Mouse (Mus musculus) neural tube, embryonic 11.5 days (tissue): ENCODE data around the gene Gpn2. TPM values are rescaled to one million over a fixed set of nuclear protein-coding genes. Genes with fewer than 3 reads are reported as not detected.

ENCODE experiments used
- ATAC-seq: fragments of 200-750 bp; cut with Nextera tagmentation; 2 replicates; pipeline ENCODE4 v1.8.0; 2017; ENCODE audit warnings: moderate number of reproducible peaks, mild to moderate bottlenecking, moderate TSS enrichment, moderate library complexity; ENCODE audit not compliant: insufficient read depth, low FRiP score, low TSS enrichment
- DNase-seq: peaks from one replicate; pipeline ENCODE4 v3.0.0-alpha.2; 2015; ENCODE audit warnings: low spot score
- H3K27ac ChIP-seq: fragments of 300-500 bp; sonication (generic); 2 replicates; pipeline ENCODE4 v1.5.1; 2014; ENCODE audit warnings: low read depth, mild to moderate bottlenecking, low read length
- H3K27me3 ChIP-seq: fragments of 300-500 bp; sonication (generic); 2 replicates; pipeline ENCODE4 v1.6.1; 2014; ENCODE audit warnings: mild to moderate bottlenecking, low read length, mixed read lengths; ENCODE audit not compliant: control insufficient read depth, insufficient read depth
- H3K36me3 ChIP-seq: fragments of 300-500 bp; sonication (generic); 2 replicates; pipeline ENCODE4 v1.6.1; 2014; ENCODE audit warnings: mild to moderate bottlenecking, low read length, moderate library complexity, mixed read lengths; ENCODE audit not compliant: control insufficient read depth, insufficient read depth
- H3K4me1 ChIP-seq: fragments of 300-500 bp; sonication (generic); 2 replicates; pipeline ENCODE4 v1.6.1; 2014; ENCODE audit warnings: low read length, mixed read lengths; ENCODE audit not compliant: control insufficient read depth, insufficient read depth
- H3K4me2 ChIP-seq: fragments of 300-500 bp; sonication (generic); 2 replicates; pipeline ENCODE4 v1.6.1; 2014; ENCODE audit warnings: low read depth, mild to moderate bottlenecking, moderate library complexity
- H3K4me3 ChIP-seq: fragments of 300-500 bp; sonication (generic); 2 replicates; pipeline ENCODE4 v1.5.1; 2014; ENCODE audit warnings: low read depth, low read length
- H3K9ac ChIP-seq: fragments of 300-500 bp; sonication (generic); 2 replicates; pipeline ENCODE4 v1.6.1; 2014; ENCODE audit warnings: mild to moderate bottlenecking, low read length
- H3K9me3 ChIP-seq: fragments of 300-500 bp; sonication (generic); 2 replicates; pipeline ENCODE4 v1.6.1; 2016; ENCODE audit warnings: low read length; ENCODE audit not compliant: control insufficient read depth
- WGBS: fragments of 180-500 bp; shearing (Covaris S2); extraction: QIAGEN DNeasy Blood & Tissue Kit; methylation state at CpG from one replicate; pipeline ENCODE4 v1.1.7; 2014; 5-methylcytosine and 5-hydroxymethylcytosine counted together
- polyA plus RNA-seq: library from polyadenylated mRNA; unstranded; fragments of >200 nt; fragmentation: Nextera tagmentation; extraction: Ambion mirVana; gene quantifications from 2 replicates; pipeline ENCODE4 v1.2.1, GENCODE M21; 2014

The Gpn2 gene
- polyA plus RNA-seq, 1 experiment from 2014 or later: 31.9 TPM

DNA sequence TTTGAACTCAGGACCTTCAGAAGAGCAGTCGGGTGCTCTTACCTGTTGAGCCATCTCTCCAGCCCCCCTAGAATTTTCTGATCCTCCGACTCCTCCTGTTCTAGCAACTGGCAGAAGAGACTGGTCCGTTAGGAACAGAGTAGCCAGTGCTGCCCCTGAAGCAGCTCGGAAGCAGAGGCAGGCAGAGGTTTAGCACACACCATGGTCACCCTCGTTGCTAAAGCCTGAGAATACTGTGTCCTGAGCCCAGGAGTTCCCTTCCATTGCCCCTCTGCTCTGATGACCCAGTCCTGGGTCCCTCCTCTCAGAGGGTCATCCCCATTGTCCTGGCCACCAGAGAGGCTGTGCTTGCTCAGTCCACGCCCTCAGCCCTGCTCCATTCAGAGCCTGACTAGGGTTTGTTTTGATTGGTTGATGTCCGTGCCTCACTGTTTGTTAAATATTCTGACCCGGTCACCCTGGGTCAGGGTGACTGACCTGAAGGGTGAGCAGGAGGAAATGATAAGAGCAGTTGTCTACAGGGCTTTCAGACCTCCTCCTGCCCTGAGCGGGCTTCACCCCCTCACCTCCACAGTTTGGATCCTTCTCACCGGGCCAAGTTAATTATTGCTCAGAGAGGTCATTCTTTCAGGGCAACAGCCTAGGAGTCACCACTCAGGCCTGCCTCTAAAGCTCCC lies 27.0 kb upstream of the Gpn2 start:
- Histone ChIP-seq H3K27ac (no peak overlapping the region), H3K9ac (no peak overlapping the region), H3K36me3 (no peaks in the 10 kb centered on the region), H3K4me1 (no peaks in the 10 kb centered on the region), H3K4me3 (no peak overlapping the region), H3K4me2 (no peak overlapping the region), H3K9me3 (no peaks in the 10 kb centered on the region), H3K27me3 (no peaks in the 10 kb centered on the region)
- ATAC-seq: no peak
- DNase-seq: no peak
- 33% methylated on average over 10 of the region's 10 CpGs for WGBS

DNA sequence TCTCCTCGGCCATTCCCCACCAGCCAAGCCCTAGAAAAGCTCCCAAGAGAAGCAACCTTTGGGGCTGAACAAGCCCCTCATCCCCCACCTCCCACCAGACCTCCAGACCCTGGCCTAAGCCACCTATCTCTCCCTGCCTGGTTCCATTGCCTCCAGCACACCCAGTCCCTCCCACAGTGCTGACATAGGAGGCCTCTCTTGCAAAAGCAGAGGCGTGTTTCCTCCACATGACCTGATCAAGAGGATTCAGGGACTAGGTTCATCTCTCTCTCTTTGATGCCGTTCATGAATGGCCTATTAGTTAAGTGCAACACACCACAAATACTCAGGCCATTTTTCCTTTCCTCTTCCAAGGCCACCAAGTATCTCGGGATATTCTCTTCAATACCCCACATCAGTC lies 24.3 kb upstream of the Gpn2 start:
- H3K9me3 ChIP-seq: no peaks in the 10 kb centered on the region
- H3K9ac ChIP-seq: no peak overlapping the region
- 78% methylated on average over 4 of the region's 4 CpGs for WGBS
- H3K4me1 ChIP-seq: no peaks in the 10 kb centered on the region
- ATAC-seq: no peak
- no peak overlapping the region for H3K27ac ChIP-seq
- H3K27me3 ChIP-seq: no peaks in the 10 kb centered on the region
- H3K36me3 ChIP-seq: no peaks in the 10 kb centered on the region
- H3K4me3 ChIP-seq: no peak overlapping the region
- H3K4me2 ChIP-seq: no peak overlapping the region
- no peak for DNase-seq

DNA sequence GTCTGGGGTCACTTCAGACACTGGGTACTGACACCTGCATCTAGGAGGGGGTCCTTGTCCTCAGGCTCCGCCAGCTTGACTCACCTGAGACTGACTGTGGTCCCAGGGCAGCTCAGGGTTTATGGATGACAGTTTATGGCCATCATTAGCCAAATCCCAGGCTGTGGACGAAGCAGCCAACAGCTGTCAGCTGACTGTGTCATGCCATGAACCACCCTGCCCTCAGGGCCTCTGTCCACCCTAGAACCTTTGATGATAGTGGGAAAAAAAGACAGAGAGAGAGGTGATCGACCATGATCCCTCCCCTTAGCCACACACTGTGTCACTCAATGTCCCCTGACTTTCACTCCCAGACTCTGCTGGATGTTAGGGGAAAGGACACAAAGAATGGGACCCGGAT lies 22.5 kb upstream of the Gpn2 start:
- 49% methylated on average over 4 of the region's 4 CpGs for WGBS
- Histone ChIP-seq H3K9me3 (no peaks in the 10 kb centered on the region), H3K36me3 (no peaks in the 10 kb centered on the region), H3K4me2 (no peak overlapping the region), H3K4me1 (no peaks in the 10 kb centered on the region), H3K27me3 (no peaks in the 10 kb centered on the region), H3K4me3 (no peak overlapping the region), H3K27ac (no peak overlapping the region), H3K9ac (no peak overlapping the region)
- ATAC-seq (no peak), DNase-seq (no peak)

DNA sequence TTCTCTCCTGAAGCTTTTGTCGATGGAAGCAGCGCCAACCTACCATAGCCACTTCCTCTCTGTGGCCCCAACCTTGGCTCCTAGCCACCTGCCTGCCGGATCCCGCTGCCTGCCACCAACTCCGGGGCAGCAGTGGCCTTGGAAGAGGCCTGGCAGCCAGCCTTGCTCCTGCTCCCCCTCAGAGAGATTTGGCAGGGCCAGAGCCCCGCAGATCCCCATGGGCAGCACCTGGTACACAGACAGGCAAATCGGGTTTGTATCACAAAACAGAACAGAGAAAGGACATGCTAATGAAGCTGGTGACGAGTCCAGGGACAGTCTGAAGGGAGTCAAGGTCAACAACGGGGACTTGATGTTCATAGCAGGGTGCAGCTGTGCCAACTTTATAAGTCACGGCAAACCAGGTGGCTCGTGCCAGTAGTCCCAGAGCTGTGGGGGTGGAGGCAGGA lies 21.0 kb upstream of the Gpn2 start:
- DNase-seq (no peak), ATAC-seq (no peak)
- WGBS: 87% methylated on average over 11 of the region's 11 CpGs

DNA sequence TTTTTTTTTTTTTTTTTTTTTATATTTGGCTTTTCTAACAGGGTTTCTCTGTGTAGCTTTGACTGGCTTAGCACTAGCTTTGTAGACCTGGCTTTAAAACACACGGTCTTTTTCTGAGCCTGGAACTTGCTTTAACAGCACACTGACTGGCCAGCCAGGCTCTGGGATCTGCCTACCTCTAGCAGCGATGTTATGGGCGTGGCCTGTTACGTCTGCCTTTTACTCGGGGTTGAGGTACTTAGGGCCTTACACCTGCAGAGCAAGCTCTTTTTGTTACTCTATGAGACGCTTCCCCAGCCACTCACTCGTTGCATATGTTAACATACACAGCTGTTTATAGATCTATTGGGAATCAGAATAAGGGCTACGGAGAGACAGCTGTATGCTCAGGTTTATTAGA lies 16.9 kb upstream of the Gpn2 start:
- DNase-seq (no peak), ATAC-seq (no peak)
- H3K4me3 ChIP-seq: no peak overlapping the region
- H3K27ac ChIP-seq: no peak overlapping the region
- H3K9ac ChIP-seq: no peak overlapping the region
- no peak overlapping the region for H3K4me2 ChIP-seq
- WGBS: 31% methylated on average over 8 of the region's 8 CpGs
- no peaks in the 10 kb centered on the region for H3K9me3 ChIP-seq
- H3K36me3 ChIP-seq: no peaks in the 10 kb centered on the region
- no peaks in the 10 kb centered on the region for H3K4me1 ChIP-seq
- H3K27me3 ChIP-seq: no peaks in the 10 kb centered on the region

More for the DNA sequence above, 21.0 kb upstream of the Gpn2 start:
- Histone ChIP-seq H3K27ac (no peak overlapping the region), H3K4me3 (no peak overlapping the region), H3K27me3 (no peaks in the 10 kb centered on the region), H3K36me3 (no peaks in the 10 kb centered on the region), H3K9ac (no peak overlapping the region), H3K9me3 (no peaks in the 10 kb centered on the region), H3K4me1 (no peaks in the 10 kb centered on the region), H3K4me2 (no peak overlapping the region)

DNA sequence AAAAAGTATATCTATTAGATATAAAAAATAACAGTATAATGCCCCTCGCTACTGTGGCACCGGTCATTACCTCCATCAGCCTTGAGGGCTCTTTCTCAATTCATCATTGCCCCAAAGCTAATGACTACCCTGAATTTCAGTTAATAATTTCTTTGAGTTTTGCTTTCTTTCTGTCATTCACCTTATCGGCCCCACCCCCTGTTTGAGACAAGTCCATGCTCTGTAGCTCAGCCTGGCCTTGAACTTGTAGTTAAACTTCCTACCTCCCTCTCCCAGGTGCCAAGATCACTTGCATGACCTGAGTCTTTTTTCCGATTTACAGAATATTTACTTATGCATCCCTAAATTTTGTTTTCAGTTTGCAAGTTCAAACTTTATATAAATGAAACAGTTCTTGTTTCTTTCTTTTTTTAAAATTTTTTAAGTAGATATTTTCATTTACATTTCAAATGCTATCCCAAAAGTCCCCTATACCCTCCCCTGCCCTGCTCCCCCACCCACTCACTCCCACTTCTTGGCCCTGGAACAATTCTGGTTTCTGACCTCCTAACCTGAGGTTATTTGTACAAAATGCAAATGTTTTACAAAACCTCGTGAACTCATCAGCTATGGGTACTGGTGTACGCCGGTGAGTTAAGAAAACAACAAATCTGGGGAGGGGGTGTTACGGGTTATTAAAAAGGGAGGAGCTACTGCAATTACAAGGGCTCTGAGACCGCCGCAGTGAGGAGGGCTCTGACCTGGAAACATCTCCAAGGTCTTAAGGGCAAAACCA lies 14.7 kb upstream of the Gpn2 start:
- H3K9me3 ChIP-seq: no peaks in the 10 kb centered on the region
- WGBS: 81% methylated on average over 10 of the region's 10 CpGs
- ATAC-seq: no peak

DNA sequence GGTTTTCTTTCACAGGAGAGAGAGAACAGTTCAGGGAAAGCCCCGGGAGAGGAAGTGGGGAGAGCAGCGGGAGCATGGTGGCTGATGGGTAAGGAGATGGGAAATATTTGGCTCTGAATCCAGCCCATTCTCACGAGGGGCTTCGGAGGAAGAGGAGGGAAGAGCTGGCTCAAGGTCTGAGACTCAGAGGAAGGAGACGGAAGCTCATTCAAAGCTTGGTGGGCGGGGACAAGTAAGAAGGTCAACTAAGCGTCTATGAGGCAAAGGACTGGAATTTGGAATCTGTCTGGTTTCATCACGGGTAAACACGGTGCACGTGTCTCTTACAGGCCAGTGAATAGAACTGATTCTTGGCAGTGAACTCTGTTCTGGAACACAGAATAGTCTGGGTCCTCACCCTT lies 14.1 kb upstream of the Gpn2 start:
- H3K36me3 ChIP-seq: no peaks in the 10 kb centered on the region
- no peak overlapping the region for H3K4me2 ChIP-seq
- H3K9me3 ChIP-seq: no peaks in the 10 kb centered on the region
- H3K4me3 ChIP-seq: no peak overlapping the region
- DNase-seq: no peak
- no peak for ATAC-seq
- no peaks in the 10 kb centered on the region for H3K27me3 ChIP-seq
- 60% methylated on average over 10 of the region's 10 CpGs for WGBS
- H3K27ac ChIP-seq: no peak overlapping the region
- no peak overlapping the region for H3K9ac ChIP-seq
- peaks cover under 1% of the 10 kb centered on the region; the same call in 1 of the 2 replicates for H3K4me1 ChIP-seq

More for the DNA sequence above, 14.7 kb upstream of the Gpn2 start:
- H3K27me3 ChIP-seq: no peaks in the 10 kb centered on the region
- H3K4me2 ChIP-seq: no peak overlapping the region
- no peak for DNase-seq
- H3K9ac ChIP-seq: no peak overlapping the region
- no peaks in the 10 kb centered on the region for H3K4me1 ChIP-seq
- H3K4me3 ChIP-seq: no peak overlapping the region
- H3K36me3 ChIP-seq: no peaks in the 10 kb centered on the region
- no peak overlapping the region for H3K27ac ChIP-seq

DNA sequence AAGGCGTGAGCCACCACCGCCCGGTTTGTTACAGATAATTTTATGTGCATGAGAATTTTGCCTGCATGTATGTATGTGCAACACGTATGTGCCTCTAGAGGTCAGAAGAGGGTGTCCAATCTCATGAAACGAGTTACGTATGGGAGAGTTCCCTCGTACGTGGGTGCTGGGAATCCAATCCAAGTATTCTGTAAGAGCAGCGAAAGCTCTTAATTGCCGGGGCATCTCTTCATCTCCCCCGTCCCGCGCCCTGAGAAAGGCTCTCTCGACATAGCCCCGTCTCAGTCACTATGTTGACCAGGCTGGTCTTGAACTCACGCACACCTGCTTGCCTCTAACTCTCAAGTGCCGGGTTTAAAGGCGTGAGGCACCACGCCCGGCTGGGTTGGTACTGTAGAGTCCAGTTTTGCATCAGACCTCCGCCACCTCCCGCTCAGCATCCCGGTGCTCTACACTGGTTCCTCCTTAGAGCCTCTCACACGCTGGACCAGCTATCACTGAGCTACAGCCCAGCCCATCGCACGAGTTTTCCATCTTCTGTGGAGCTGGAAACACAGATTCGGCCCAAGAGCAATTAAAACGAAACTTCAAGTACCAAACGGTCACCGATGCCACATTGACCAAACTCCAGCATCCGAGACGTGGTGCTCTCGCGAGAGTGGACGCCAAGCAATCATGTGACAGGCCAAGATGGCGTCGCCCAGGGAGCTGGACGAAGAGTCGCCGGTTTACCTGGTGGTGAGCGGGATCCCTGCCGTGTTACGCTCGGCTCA lies 9.9 kb upstream of the Gpn2 start, which contains the start of gene Gpatch3:
Gene Gpatch3, plus strand, starts transcription at position 676 of the 773 bp plus-strand sequence.
- Histone ChIP-seq H3K4me2 (peak within 1 kb of the TSS; percentile 77), H3K4me3 (peak within 1 kb of the TSS; percentile 68), H3K27me3 (no peaks in the 10 kb centered on the region), H3K9me3 (no peaks in the 10 kb centered on the region), H3K9ac (peak within 1 kb of the TSS; percentile 68), H3K27ac (peak within 1 kb of the TSS; percentile 74), H3K36me3 (no peaks in the 10 kb centered on the region), H3K4me1 (peaks cover 9% of the 10 kb centered on the region)
- WGBS: 7% methylated on average over 44 of the region's 44 CpGs
- ATAC-seq (peak; percentile 86), DNase-seq (peak; percentile 91)
